Mouse (Mus musculus) left cerebral cortex, adult 9 months (tissue): ENCODE results near the gene Scd4.

ENCODE experiments used
- DNase-seq, 2 experiments: peaks; one replicate each; pipeline ENCODE4 v3.0.0; 2022; ENCODE audit warnings: low spot score in 2 of 2

Scd4 gene

GRCm38 (mm10) chr19:44377629-44378375 lies 44.9 kb downstream of the Scd4 start:
- DNase-seq: no peak

DNA sequence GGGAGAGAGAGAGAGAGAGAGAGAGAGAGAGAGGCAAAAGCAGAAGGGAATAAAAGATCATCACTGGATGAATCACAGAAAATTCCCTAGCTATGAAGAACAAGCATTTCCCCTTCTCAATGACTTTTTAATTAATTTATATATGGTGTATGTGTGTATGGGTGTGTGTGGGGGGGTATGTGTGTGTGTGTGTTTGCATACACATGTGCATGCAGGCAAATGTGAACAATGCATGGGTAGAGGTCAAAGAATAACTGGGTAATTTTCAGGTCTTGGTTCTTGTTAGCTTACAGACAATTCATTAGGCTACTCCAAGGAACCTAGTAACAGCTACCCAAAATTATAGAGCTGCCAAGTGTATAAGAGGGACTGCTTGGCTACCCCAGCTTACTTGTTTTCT lies 46.2 kb downstream of the Scd4 start:
- no peak for DNase-seq

DNA sequence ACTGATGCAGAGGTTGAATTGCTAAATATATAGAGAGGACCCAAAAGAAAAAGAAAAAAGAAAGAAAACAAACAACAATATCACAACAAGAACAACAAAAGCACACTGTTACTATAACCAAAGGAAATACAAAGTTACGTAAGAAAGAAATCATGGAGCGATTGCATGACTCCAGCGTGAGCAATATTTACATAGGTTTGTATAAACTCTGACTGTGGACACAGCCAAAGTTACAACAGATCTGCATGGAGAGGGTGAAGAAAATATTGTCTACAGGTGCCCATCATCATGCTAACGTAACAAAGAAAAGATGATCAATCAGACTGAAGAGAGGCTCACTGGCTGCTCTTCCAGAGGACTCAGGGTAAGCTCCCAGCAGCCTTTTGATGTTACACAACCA lies 47.2 kb downstream of the Scd4 start:
- DNase-seq: no peak

DNA sequence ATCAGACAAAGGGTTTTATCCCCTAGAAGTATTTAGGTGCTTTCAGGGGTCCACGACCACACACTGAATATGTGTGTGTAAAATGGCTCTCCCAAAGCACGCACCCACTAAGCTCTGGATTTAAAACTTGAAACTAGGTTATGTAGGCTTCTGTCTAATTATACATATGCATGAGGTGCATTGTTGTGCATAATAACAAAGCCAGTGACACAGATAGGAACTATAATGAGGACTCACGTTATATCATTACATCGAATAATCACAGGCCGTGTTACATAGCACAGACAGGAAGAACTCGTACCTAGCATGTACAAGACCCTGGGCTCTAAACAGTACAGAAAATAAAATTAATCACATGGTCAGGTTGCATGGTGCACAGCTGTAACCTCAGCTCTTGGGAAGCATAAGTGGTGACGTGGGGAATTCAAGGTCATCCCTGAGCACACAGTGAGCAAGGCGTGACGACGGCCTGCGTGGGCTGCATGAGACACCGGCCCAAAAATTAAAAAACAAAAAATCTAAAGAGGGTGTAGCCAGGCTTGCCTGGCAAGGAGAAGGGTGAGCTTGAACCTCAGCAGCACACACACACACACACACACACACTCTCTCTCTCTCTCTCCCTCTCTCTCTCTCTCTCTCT lies 49.9 kb downstream of the Scd4 start:
- no peak for DNase-seq

DNA sequence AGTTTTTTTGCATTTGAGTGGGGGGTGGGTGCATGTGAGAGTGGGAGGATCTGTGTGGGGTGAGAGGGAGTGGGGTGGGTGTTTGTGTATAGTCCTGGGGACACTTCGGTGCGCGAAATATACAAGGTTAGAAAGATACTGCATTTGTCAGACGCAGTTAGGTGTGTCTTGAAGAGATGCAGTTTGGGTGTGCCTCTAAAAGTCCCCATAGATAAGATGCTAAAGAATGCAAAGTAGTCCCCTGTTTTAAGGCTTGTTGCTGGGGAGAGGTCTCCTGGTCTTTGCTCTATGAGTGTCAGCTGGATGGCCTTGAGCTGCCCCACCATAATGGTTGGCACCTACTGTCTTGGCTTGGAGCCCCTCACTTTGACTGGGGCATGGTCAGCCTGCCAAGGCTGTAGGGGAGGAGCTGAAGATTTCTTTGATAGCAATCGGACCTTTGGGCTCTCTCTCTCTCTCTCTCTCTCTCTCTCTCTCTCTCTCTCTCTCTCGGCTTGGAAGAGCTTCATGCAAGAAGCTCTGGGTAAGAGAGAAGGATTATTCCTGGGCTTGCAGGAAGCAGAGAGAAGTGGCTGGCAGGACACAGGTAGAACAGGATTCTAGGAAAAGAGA lies 53.1 kb downstream of the Scd4 start:
- no peak for DNase-seq

DNA sequence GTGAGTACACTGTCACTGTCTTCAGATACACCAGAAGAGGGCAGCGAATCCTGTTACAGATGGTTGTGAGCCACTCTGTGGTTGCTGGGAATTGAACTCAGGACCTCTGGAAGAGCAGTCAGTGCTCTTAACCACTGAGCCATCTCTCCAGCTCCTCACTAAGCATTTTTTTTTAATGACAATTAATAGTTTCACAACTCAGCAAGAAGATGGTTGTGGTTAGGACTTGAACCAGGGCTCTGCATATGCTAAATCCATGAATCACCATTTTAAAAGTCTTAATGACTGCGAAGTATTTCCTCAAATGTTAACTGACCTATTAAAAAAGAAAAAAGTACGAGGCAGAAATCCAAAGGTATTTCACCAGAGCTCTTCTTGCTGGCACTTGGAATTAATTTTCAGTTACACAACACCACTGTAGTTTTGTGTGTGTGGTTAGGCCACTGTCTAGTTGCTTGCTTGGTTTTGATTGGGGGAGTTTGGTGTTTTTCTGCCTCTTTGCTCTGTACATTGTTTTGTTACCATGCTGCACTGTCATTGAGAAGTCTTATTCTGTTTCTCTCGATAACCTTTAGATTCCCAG lies 54.3 kb downstream of the Scd4 start:
- no peak for DNase-seq

DNA sequence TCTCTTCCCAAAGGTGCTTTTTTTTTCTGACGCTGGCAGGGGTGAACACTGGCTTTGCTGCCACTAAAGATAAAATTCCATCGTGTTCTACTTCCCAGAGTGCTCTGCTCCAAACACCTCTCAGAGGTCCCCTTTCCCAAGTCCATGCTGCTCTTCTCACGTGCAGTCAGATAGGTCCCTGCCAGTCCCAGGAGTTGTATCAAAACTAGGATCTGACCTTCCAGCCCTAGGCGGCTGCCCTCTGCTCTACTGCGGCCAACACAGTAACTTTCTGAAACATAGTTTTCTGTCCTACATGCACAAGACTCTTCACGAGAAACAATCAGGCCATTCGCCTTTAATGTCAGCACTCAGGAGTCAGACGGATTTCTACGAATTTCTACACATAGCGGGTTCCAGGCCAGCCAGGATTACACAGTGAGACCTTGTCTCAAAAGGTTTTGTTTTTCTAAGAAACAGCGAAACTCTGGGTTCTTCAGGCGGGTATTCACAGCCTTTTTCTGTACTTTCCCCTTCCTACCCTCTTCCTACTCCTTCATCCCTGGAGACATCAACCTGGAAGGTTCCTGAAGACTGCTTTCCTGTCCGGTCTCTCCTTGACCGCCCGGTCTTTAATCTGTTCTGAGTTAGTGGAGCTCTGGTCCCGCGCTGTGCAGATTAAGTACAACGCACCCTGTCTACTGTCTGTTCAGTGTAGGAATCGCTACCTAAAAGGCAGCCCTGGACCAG lies 55.0 kb downstream of the Scd4 start:
- no peak for DNase-seq

GRCm38 (mm10) chr19:44388475-44389428 lies 55.9 kb downstream of the Scd4 start:
- peak; percentile 83 to 92 for DNase-seq

- no peak for DNase-seq
Measured at GRCm38 (mm10) chr19:44389507-44389906, 56.6 kb downstream of the Scd4 start.

GRCm38 (mm10) chr19:44391856-44392255 lies 59.0 kb downstream of the Scd4 start:
- no peak for DNase-seq

DNA sequence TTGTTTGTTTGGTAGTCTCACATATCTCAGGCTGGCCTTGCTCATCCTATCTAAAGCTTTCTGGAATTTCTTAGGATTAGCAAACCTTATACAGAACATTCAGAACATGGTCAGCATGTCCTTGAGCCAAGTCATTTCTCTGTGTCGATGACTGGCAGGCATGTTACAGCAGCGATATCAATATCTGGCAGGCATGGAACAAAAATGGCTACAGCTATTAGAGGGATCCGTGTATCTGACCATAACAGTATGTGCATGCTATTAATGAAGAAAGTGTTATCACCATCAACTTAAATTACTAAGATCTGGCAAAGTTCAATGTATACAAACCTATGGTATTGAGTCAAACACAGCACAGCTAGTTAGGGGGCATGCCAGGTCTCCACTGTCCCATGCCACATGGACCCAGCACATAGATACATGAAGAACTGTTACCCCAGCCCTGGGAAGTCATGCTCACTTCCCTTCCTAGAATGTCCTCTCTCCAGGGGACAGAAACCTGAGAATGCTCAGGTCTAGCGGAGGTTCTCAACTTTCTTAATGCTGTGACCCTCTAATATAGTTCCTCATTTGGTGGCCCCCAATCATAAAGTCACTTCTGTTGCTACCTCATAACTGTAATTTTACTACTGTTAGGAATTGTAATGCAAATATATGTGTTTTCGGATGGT lies 59.6 kb downstream of the Scd4 start:
- DNase-seq: no peak

- no peak for DNase-seq
Measured at GRCm38 (mm10) chr19:44393962-44394422, 61.1 kb downstream of the Scd4 start.

GRCm38 (mm10) chr19:44394972-44395371 lies 62.1 kb downstream of the Scd4 start:
- DNase-seq: no peak
